Mouse (Mus musculus) bone marrow, adult 2 months (tissue): ENCODE measurements around the gene Smagp.

Experiments used
- CTCF ChIP-seq: fragments of 200-500 bp; IDR thresholded peaks from 2 replicates; pipeline ENCODE4 v1.5.1; 2011; ENCODE audit warnings: low read length, control low read depth; ENCODE audit not compliant: control insufficient read depth, insufficient read depth
- POLR2A ChIP-seq: fragments of 200-500 bp; IDR thresholded peaks from 2 replicates; pipeline ENCODE4 v1.6.1; 2011; ENCODE audit warnings: low read depth, mild to moderate bottlenecking, control low read depth, low read length, borderline replicate concordance; ENCODE audit not compliant: control insufficient read depth

GRCm38 (mm10) chr15:100616221-100616620 lies 20.5 kb downstream of the Smagp start:
- TF ChIP-seq CTCF (no peak), POLR2A (no peak)
